Mouse (Mus musculus) heart, adult 2 months (tissue): ENCODE data around the gene Gkn2. TPM values are rescaled to one million over a fixed set of nuclear protein-coding genes. Genes with fewer than 3 reads are reported as not detected.

Source experiments
- DNase-seq, 2 experiments: peaks; one replicate each; pipeline ENCODE4 v3.0.0; 2021
- H3K27ac ChIP-seq: fragments of 200-600 bp; 2 replicates; pipeline ENCODE4 v1.8.1; 2022
- H3K27me3 ChIP-seq: fragments of 200-500 bp; 2 replicates; pipeline ENCODE4 v1.6.1; 2012; ENCODE audit warnings: mild to moderate bottlenecking, low read length, inconsistent platforms, mixed read lengths; ENCODE audit not compliant: control insufficient read depth, insufficient read depth
- H3K36me3 ChIP-seq: fragments of 200-500 bp; 2 replicates; pipeline ENCODE4 v1.6.1; 2012; ENCODE audit warnings: low read length, inconsistent platforms; ENCODE audit not compliant: control insufficient read depth, insufficient read depth
- H3K4me1 ChIP-seq: fragments of 200-500 bp; 2 replicates; pipeline ENCODE4 v1.6.1; 2011; ENCODE audit warnings: low read length; ENCODE audit not compliant: control insufficient read depth, insufficient read depth
- H3K4me3 ChIP-seq: fragments of 200-600 bp; 2 replicates; pipeline ENCODE4 v1.8.1; 2022
- H3K79me2 ChIP-seq: fragments of 200-500 bp; replicated peaks from 2 replicates; pipeline ENCODE4 v1.6.1; 2012; ENCODE audit warnings: mild to moderate bottlenecking, inconsistent platforms, low read length, moderate library complexity, mixed read lengths; ENCODE audit not compliant: control insufficient read depth, insufficient read depth
- H3K9ac ChIP-seq: fragments of 200-500 bp; 2 replicates; pipeline ENCODE4 v1.6.1; 2012; ENCODE audit warnings: low read depth, mild to moderate bottlenecking, control low read depth, inconsistent platforms, low read length, mixed read lengths
- CTCF ChIP-seq: fragments of 200-600 bp; IDR thresholded peaks from 2 replicates; pipeline ENCODE4 v1.8.1; 2022; ENCODE audit warnings: antibody characterized with exemption, mild to moderate bottlenecking, moderate library complexity
- EP300 ChIP-seq: fragments of 200-500 bp; IDR thresholded peaks from 2 replicates; pipeline ENCODE4 v1.6.1; 2011; ENCODE audit warnings: low read depth, low read length, control low read depth; ENCODE audit not compliant: insufficient read depth
- POLR2A ChIP-seq: fragments of 200-500 bp; IDR thresholded peaks from 2 replicates; pipeline ENCODE4 v1.6.1; 2011; ENCODE audit warnings: mild to moderate bottlenecking, low read depth, low read length, control low read depth; ENCODE audit not compliant: insufficient read depth
- WGBS: fragments of 180-500 bp; shearing (Covaris S2); methylation state at CpG from one replicate; pipeline ENCODE4 v1.1.7; 2018; 5-methylcytosine and 5-hydroxymethylcytosine counted together
- intact Hi-C: fragments of 180-260 bp; cut with DNase I; formaldehyde crosslinking; loops from one replicate; pipeline ENCODE4 v1.15.1; 2025
- polyA plus RNA-seq: library from polyadenylated mRNA; depleted of rRNA; stranded (reverse); fragments of >200 nt; gene quantifications from 2 replicates; pipeline ENCODE4 v1.2.3, GENCODE M21; 2012
- total RNA-seq, 2 experiments: library from RNA; stranded (reverse); gene quantifications; 2 replicates each; pipeline ENCODE4 v1.2.3; 2021

Gkn2 gene
- total and polyA plus RNA-seq, 3 experiments = not detected

DNA sequence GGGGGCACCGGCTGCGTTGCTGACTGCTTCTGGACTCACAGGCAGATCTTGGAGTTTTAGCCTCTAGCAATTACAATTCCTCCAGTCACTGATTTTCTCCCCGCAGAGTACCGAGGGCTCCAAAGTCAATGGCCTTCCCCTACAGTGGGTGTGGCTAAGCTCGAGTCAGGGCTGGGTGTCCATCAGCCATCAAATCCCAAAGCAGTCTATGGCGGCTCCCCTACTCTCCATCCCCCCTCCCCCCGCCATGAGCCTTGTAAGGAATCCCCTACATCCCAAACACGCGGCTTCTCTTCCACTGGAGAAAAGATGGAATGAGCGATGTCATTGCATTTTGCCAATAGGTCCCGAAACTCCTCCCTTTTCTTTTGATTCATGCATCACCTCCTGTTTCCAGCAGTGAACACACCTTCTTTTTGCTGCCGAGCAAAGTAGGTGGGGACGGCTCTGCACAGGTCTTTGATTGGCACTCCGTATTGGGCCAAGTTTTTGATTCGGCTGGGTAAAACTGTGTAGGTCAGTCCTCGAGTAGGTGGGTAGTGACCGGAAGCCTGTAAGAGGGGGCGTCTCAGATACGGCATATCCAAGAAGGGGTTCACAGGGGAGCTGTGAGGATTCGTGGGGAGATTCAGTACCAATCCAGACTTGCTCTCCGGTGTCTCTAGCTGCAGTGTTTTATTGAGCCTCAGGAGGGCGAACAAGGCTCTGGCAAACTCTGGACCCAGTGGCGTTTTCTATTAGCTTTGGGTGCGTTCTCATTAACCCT is 11.0 kb downstream of the Gkn2 start:
- TF ChIP-seq CTCF (peak; percentile 64), POLR2A (no peak)
- intact Hi-C loops = no loop called here
- DNase-seq = no peak

GRCm38 (mm10) chr6:87384761-87385160 is 11.6 kb downstream of the Gkn2 start:
- Histone ChIP-seq H3K27me3 (no peaks in the 10 kb centered on the region), H3K4me1 (no peaks in the 10 kb centered on the region), H3K9ac (no peak overlapping the region), H3K4me3 (no peak overlapping the region), H3K27ac (no peak overlapping the region), H3K79me2 (no peaks in the 10 kb centered on the region), H3K36me3 (no peaks in the 10 kb centered on the region)
- WGBS = 26% methylated on average over 6 of the region's 6 CpGs
- no peak for DNase-seq
- TF ChIP-seq EP300 (no peak), CTCF (no peak), POLR2A (no peak)
- intact Hi-C loops = no loop called here

More for the DNA sequence above, 11.0 kb downstream of the Gkn2 start:
- Histone ChIP-seq H3K36me3 (no peaks in the 10 kb centered on the region), H3K4me1 (no peaks in the 10 kb centered on the region), H3K27me3 (no peaks in the 10 kb centered on the region), H3K9ac (no peak overlapping the region), H3K79me2 (no peaks in the 10 kb centered on the region), H3K4me3 (no peak overlapping the region), H3K27ac (no peak overlapping the region)
- 12% methylated on average over 24 of the region's 24 CpGs for WGBS

- intact Hi-C loops = loop anchor here (1.0 kb wide), 1 partner anchor 285 kb away; no protein-coding TSS in a partner anchor
- peak; percentile 44 to 60 for DNase-seq
- no peak overlapping the region for H3K9ac ChIP-seq
- no peaks in the 10 kb centered on the region for H3K79me2 ChIP-seq
- TF ChIP-seq EP300 = no peak
- TF ChIP-seq POLR2A = no peak
- TF ChIP-seq CTCF = peak; percentile 97
- H3K4me1 ChIP-seq = no peaks in the 10 kb centered on the region
- H3K27me3 ChIP-seq = no peaks in the 10 kb centered on the region
- no peak overlapping the region for H3K27ac ChIP-seq
- H3K36me3 ChIP-seq = no peaks in the 10 kb centered on the region
- 6% methylated on average over 7 of the region's 7 CpGs for WGBS
- H3K4me3 ChIP-seq = no peak overlapping the region
Observed at GRCm38 (mm10) chr6:87386203-87386602, 13.0 kb downstream of the Gkn2 start.

DNA sequence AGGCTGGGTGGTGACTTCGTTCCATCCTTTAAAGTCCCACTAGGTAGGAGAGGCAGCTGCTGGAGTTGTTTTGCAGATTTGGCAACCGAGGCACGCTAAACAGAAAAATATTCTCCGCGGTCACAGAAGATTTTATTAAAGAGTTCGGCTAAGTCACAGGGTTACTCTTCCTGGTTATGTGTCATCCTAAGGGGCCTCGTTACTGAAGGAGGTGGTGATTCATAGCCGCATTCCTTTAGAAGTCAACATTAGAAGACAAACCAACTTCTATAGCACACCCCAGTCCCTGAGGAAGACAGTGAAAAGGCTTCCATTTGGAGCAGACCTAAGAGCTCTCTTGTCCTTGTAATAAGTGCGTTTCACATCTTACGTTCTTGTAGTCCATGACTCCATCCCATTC is 13.5 kb downstream of the Gkn2 start:
- DNase-seq = no peak
- 74% methylated on average over 10 of the region's 10 CpGs for WGBS
- no peaks in the 10 kb centered on the region for H3K79me2 ChIP-seq
- no peaks in the 10 kb centered on the region for H3K36me3 ChIP-seq
- no peak overlapping the region for H3K27ac ChIP-seq
- intact Hi-C loops = loop anchor here (1.0 kb wide), 1 partner anchor 285 kb away; no protein-coding TSS in a partner anchor
- no peaks in the 10 kb centered on the region for H3K27me3 ChIP-seq
- no peak overlapping the region for H3K4me3 ChIP-seq
- TF ChIP-seq CTCF = no peak
- TF ChIP-seq POLR2A = no peak
- no peak for TF ChIP-seq EP300
- H3K4me1 ChIP-seq = no peaks in the 10 kb centered on the region
- H3K9ac ChIP-seq = no peak overlapping the region

DNA sequence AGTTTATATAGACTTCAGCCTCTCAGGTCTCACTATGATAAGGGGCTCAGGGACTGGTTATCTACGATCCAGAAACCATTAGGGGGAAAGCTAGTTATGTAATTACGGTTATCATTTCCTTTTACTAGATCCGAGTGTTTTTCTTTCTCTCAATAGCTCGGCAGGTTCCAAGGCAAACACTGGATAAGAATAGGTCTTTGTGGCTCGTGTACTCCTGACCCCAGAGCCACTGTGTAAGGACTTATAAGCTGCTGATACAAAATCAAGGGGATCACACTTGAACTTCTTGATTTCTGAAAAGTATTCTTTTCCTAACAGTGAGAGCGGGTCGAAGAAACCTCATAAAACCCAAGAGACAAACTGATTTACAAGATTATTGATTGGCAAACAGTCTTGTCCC is 15.7 kb downstream of the Gkn2 start, which contains the start of gene Gkn3:
Gene Gkn3 (minus strand): TSS at position 59 of the 400 bp plus-strand sequence.
- TF ChIP-seq POLR2A (no peak), EP300 (no peak), CTCF (no peak)
- Histone ChIP-seq H3K27me3 (no peaks in the 10 kb centered on the region), H3K79me2 (no peaks in the 10 kb centered on the region), H3K27ac (no peak within 1 kb of the TSS), H3K4me3 (no peak within 1 kb of the TSS), H3K4me1 (no peaks in the 10 kb centered on the region), H3K36me3 (no peaks in the 10 kb centered on the region), H3K9ac (no peak within 1 kb of the TSS)
- DNase-seq = no peak
- intact Hi-C loops = no loop called here
- 39% methylated on average over 7 of the region's 7 CpGs for WGBS

GRCm38 (mm10) chr6:87389455-87389989 is 16.4 kb downstream of the Gkn2 start:
- H3K4me1 ChIP-seq = no peaks in the 10 kb centered on the region
- no peak overlapping the region for H3K27ac ChIP-seq
- no peaks in the 10 kb centered on the region for H3K79me2 ChIP-seq
- WGBS = 41% methylated on average over 5 of the region's 5 CpGs
- DNase-seq = no peak
- H3K36me3 ChIP-seq = no peaks in the 10 kb centered on the region
- H3K9ac ChIP-seq = no peak overlapping the region
- H3K4me3 ChIP-seq = no peak overlapping the region
- intact Hi-C loops = no loop called here
- TF ChIP-seq EP300 (no peak), CTCF (no peak), POLR2A (no peak)
- H3K27me3 ChIP-seq = no peaks in the 10 kb centered on the region
